Mouse (Mus musculus) adrenal gland, postnatal 25 days (tissue): ENCODE measurements around the gene Tll2. TPM values are rescaled to one million over a fixed set of nuclear protein-coding genes. Genes with fewer than 3 reads are reported as not detected.

Experiments used
- DNase-seq: peaks from one replicate; pipeline ENCODE4 v3.0.0; 2021; ENCODE audit warnings: mixed read lengths
- long read RNA-seq: library from polyadenylated mRNA; stranded (forward); transcript quantifications from one replicate; pipeline ENCODE4 v2.0.0, GENCODE M21; 2021
- total RNA-seq: library from RNA; stranded (reverse); gene quantifications from 2 replicates; pipeline ENCODE4 v1.2.3, GENCODE M21; 2021

Gene Tll2
- total RNA-seq = 0.15 TPM in 1 of 2 replicates, not detected in the other
- long read RNA-seq = 0 reads

DNA sequence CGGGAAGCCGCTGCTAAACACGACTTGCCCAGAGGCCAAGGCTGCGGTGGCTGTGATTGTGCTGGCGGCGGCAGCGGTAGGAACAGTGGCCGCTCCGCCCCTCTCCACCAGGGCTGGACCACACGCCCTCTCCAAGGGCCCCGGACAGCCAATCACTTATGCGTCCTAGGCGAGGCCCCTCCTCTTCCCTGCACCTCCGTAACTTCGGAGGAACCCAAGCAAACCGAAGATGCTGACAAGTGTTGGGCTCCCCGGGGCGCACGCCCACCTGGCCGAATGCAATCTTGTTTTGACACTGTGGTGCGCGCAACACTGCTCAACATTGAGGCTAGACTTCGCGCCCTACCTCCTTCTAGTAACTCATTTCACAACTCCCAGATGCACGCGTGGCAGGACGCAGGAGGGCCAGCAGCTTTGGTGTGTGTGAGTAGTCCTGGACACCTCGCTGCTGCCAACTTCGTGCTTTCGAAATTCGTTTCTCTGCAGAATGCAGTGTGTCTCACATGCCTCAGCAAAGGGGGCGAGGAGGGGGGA is at the start of gene Tll2:
TSS of gene Tll2 (minus strand) at position 25 of the 534 bp plus-strand sequence.
- peak; percentile 74 for DNase-seq

DNA sequence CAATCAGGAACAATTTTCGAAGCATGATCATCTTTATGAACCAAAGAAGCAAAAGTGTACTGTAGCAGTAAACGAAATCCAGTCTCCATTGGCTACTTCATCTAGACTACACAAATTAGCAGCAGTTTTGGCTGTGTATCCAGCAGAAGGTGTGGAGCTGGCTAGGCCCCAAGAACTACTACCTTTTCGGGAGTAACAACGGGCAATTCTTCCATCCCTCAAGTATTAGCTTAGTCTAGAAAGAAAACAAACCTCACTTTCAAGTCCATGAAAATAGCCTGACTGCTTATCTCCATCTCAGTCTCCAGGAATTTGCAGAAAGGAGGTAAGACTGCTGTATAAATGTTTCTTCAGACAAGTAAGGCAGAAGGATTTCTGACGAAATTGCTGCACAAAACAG is 47.9 kb upstream of the Tll2 start:
- DNase-seq = no peak

DNA sequence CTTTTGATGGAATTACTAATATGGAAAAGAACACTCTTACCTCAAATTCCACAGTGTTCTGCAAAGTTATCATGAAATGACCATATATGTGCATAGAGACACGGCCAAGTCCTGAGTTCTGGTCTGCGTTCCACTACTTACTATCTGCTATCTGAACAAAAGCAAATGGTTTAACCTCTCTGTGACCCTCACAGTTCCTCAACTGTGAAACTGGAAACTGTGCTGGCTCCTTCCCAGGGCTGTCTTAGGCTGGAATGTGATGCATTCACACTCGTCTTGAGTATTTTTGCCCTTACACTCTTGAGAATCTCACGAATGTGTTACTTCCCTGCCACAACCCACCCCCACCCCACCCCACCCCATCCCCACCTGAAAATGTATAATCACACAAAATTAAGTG is 42.3 kb upstream of the Tll2 start:
- no peak for DNase-seq

DNA sequence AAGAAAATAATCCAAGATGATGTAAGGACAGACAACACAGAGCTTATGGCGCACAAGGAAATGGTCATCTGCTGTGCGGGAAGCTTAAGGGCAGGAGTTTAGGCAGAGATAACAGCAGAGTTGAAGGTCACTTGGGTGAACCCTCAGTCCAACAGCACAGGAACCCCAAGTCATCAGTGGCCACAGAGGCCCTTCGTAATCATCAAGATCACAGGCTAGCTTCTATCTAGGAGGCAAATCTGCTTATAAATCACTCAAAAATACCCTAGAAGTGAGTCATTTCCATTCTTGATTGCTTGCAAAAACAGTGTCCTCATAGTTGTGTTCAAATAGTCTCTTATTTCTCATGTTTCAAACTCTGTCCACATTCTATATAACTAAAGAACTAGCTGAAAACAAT is 41.6 kb upstream of the Tll2 start:
- no peak for DNase-seq

DNA sequence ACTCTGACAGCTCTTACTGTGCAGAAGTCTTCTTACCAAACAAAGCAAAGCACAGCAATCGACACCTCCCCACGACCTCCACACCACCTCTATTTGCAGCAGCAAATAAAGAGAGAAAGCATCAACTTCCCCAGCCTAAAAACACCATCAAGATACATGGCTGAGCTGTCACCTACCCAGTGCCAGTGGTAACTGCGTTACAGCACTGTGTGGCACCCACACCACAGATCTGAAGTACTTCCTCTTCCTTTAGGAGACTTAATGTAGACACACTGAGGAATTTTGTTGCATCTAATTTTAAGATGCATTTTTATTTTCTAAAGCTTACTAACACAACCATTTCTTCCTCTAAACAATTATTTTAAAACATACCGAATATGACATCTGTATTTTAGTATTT is 39.6 kb upstream of the Tll2 start:
- no peak for DNase-seq

DNA sequence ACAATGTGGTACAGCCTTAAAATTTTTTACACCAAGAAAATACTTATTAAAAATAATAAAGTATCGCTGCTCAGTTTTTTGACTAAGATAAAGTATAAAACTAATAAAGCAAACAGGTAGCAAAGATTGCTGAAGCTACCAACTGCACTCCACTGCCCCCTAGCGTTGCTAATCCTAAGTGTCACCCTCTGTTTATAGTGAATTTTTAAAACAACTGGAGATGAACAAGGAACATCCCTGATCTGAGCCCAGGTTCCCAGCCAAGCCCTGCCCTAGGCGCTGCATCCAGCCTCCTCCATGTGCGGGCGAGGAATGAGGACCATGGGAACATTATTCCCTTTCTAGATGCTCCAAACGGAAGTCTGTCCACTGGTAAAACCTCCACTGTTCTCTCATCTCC is 37.9 kb upstream of the Tll2 start:
- DNase-seq = peak; percentile 39

DNA sequence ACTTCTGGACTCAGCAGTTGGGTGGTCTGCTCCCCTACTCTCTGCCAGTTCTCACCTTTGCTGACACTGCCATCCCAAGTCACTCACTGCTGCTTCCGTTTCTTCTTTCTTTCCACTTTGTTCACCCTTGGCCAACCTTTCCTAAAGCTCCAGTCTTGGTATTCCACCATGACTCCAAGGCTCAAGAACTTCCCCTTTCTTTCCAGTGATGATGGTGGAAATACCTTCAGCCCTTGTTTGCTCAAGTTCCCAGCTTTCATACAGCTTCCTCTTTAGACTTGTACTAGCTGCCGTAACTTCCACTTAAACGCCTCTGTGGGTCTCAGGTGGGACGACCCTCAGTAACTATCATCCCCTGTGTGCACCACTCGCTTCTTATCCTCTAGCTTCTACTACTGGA is 35.4 kb upstream of the Tll2 start:
- DNase-seq = no peak

DNA sequence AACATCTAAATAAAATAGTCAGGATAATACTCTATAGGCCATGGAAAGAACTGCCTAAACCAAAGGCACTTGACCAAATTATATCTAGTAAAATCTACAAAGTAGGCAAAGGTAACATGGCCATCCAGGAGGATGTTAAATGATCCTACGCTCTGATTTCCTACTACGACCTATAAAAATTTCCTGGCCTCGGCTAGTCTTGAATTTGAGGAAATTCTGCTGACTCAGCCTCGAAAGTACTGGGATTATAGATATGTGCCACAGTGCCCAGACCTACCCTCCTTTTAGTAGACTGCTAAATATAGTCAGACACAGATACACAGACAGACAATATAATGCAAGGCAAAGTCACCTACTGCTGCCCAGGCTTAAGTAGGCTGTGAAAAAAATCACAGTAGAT is 27.1 kb upstream of the Tll2 start:
- no peak for DNase-seq

DNA sequence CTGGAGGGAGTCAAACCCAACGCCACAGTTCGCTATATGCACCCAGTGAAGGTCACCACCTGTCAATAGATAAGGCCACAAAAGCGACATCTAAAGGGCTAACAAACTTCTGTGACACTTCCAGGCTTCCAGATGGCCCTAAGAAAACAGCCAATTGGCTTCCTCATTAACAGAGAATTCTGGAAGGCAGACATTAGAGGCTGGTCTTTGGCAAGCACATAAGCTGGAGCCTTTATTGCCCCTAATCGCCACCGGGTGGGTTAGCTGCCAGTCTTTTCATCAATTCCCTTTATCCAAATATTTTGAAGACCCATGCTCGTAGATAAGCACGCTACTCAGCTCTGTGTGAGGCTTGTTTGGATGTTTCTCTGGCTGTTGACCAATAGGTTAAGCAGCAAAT is 1.7 kb upstream of the Tll2 start:
- no peak for DNase-seq

DNA sequence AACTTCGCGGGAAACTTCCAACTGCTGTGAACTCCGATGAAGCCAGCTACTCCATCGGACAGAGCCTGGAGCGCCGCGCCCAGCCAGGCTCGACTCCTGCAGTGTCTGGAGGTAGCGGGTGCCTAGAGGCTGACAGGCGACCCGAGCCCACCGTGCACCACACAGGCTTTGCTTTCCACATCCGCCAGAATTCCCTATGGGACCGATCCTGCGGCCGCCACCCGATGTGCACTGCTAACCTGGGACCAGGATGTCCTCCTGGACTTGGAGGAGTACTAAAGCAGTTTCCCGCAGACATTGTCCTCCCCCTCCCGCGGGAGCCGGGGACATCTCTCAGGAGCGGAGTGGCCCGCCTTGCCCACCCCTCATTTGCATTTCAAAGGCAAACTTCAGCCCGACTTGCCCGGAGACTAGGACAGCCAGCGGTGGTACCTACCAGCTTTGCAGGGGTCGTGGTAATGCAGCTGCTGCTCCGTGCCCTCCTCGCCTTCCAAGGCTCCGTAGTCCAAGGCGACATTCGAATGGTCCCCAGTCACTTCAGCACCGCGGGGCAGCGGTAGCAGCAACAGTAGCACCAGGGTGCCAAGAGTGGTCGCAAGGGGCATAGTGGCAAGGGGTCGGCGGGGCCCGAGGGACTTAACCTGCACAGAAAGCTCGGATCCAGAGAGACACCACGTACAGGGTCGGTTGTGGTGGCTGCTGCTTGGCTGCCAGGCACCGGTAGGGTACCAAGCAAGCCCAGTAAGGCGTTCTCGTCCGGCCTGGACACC is 409 bp downstream of the Tll2 start:
- DNase-seq = no peak

DNA sequence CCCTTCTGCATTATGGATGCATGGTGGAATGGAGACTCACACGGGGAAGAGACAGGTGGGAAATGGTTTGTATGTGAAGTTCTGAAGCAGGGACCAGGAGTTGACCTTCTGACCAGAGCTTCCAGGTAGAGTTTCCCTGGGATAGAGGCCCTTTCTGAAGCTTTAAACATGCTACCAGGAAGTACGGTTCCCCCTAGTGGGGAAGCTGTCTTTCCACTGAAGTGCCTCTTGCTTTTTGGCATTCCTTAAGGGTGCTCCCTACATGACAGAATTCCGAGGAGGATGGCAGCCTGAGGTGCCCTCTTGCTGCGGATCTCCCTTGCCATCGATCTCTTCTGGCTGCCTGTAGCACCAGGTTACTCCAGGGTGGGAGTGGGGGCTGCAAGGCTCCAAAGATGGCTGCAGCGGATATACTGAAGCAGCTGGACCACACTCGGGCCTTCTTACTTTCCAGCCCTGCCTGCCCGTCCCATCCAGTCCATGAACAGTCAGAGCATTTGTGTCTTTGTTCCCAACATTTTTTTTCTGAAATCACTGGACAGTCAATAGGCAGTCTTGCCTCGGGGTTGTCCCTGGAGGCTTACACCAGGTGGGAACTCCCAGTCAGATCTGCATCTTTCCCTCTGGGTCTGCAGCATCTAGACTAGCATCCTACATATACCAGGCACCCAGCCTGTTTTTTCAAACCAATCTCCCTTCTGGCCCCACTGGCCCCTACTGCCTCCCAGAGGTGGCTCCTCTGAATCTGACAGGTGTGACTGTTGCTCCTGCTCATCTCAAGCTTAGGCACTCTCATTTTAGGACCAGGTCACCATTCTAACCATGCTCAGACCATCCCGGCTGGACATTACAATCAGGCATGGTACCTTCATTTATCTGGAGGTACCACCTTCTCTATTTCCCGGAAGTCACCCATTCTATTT is 2.2 kb downstream of the Tll2 start:
- no peak for DNase-seq

DNA sequence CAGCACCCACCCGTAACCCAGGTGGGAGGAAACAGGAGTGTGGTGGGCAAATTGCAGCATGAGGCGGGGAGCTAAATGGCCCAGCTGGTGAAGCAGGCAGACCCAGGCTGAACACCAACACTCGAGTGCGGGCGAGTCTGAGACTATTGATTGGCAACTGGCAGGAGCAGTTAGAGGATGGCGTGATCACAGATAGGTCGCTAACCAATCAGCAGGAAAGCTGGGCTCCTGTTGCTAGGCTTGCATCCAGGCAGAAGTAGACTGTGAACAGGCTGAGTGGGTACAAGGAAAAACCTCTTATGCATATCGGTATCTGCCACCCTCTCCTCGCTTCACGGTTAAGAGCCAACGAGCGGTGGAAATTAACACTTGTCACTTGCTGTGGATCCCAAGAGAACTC is 9.0 kb downstream of the Tll2 start:
- DNase-seq = no peak

DNA sequence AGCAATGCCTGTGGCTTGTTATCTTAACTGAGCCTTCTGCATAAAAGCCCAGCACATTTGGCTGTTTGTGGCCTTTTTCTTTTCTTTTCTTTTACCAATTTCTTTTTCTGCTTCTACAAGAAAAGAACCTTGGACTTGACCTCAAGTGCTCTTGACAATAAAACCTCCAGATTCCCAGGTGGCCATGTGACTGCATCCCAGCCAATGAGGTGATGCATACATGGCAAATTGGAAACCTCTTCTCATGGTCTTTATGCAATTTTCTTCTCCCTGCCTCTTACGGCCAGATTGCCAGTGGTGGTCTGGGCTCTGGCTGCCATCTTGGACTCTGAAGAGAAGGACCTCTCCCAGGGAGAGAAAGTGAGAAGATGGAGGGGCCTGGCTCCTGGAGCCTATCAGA is 13.3 kb downstream of the Tll2 start:
- DNase-seq = no peak

DNA sequence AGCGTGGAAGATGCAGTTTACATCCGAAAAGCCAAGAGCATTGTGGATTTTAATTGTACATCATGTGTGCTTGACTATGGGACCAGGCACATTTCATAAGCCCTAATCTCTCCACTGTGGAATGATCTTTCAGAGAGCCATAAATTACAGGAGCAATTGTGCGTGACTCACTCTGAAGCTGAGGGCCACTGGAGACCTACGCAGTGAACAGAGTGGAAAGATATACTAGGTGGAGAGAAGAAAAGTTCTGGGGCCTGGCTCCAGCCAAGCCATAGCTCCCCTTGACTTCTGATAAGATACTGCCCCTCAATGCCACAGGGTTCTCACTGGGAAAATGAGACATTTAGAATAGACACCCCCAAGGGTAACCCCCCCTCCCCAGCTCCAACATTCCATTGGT is 13.7 kb downstream of the Tll2 start:
- DNase-seq = peak; percentile 3

DNA sequence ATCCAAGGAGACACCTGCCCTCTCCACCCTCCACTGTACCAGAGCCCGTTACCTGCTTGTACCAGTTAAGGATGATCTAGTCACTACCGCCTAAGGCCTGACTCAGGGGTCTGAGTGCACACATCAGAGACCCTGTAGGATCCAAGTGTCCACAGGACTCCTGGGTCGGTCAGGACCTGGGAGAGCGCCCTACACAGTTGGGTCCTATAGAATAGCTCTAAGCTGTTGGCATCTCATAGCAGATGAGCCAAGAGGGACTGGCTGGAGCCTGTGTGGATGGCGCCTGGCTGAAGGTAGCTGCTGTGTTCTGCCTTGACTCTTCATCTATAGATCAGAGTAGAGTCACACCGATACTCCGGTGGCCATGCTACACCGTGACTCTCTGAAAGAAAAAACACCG is 14.9 kb downstream of the Tll2 start:
- DNase-seq = no peak

DNA sequence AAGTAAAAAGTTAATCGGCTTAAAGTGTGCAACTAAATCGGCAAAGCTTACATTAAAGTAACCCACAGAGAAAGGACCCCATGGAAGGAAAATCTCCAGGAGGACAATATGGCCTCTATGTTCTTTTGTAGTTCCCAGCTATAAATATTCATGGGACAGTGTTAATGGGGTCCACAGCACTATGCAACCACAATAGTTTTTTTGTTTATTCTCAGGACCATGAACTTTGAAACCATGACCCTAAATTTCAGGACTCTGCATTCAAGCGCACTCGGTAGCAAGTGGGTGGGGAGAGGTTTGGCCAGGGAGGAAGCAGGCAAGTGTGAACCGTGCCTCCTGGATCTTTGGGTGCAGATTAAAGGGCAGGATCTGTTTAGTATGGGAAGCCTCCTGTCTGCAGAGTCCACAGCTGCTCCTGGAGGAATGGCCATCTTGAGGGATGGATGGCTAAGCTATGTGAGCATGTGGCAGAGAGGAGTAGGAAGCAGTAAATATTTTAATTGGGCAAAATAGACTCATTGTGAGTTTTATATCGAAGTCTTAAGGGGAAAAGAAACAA is 15.7 kb downstream of the Tll2 start:
- DNase-seq = no peak

DNA sequence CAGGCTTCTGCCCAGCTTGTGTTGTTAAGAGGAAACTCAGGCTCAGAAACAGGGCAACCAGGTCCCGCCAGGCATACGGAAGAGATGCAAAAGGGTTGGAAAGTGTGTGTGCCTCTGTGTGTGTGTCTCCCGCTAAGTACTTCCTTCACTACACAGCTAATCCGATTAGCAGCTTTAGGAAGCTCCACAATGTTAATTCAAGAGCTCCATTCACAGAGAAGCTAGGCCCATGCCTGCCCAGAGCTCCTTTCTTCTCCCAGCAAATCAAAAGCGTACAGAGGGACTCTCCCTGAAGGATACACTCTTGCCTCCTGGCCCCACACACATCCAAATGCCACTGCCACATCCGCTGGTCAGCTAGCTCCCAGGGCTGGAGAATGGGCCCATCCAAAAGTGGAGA is 29.3 kb downstream of the Tll2 start:
- no peak for DNase-seq

DNA sequence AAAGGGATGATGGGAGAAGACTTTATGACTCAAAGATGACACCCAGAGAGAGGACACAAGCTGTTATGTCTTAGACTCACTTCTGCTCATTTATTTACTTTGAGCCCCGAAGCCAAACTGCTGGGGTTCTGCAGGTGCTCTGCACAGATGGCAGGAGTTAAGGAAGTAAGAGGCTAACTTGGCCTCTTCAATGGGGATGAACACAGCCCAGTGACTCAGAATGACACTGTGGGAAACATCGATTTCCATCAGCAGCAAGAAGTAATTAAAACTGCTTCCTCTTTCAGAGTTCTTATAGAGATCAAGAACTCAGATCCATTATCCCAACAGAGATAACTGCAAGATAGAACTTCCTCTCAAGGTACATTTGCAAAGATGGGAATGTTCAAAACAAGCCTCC is 29.8 kb downstream of the Tll2 start:
- DNase-seq = no peak

DNA sequence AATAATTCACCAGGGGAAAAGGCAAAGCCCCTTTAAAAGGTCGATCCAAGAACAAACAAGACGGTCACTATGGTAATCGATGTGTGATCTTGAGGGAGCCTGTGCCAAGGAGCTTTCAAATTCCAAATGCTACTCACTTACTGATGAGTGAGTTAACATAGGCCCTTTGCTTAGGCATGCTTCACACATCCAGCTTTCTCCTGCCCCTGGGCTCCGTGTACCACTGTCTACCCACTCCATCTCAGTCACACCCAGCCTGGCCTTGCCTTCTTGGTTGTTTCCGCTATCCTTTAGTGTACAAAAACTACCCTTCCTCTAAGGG is 40.8 kb downstream of the Tll2 start:
- no peak for DNase-seq

DNA sequence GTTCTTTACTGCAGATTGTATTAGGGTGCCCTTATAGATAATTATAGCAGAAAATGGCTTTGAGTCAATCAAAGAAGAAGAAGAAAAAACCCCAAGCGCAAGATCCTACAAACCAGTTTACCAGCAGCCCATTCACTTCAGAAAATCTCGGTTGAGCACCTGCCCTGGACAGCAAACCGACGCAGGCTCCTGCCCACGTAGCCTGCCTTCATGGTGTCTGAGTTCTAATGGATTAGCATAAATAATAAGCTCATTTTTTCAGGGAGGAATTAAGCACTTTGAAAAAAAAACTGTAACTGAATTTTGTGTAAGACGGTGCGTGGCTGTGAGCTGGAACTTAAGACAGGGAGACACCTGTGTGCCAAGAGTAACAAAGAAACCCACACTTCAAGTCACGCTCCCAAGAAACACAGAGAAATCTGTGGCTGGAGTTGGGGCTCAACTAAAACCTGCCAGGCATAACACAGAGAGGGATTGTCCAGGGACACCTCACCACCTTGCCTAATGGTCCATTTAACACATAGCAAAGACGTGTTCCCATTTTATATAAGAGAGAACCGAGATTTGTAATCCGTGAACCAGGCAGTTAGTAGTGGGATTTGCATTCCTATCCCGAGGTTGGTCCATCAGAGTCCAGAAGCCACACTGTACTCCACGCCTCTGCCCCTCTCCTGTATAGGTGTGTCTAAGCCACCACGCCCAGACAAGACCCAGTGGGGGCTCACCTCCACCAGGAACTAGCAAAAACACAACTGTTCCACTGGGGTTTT is 41.3 kb downstream of the Tll2 start:
- no peak for DNase-seq

DNA sequence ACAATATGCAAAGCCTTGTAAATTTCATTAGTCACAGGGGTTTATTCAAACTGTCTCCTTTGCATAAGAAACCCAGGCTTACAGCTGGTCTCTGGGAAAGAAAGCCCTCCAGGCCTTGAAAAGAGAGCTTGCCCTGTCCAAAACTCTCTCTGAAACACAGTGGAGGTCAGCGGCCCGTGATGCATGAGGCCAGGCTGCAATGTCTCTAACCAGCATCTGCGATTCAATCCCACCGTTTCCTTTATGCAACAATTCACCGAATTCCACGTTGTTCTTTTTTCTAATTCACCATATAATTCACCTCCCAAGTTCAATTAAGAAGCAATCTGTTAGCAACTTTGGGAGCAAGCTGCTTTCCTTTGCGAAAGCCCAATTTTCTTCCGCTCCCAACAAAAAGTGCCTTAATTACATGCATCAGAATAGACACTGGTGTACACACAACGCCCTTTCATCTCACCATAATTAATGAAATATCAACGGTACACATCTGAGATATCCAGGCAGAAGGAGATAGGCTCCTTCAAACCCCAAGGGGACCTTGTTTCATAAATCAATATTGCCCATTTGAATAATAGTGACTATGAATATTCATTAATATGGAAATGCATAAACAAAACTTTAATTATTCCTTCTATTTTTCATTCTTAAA is 42.1 kb downstream of the Tll2 start:
- DNase-seq = no peak

DNA sequence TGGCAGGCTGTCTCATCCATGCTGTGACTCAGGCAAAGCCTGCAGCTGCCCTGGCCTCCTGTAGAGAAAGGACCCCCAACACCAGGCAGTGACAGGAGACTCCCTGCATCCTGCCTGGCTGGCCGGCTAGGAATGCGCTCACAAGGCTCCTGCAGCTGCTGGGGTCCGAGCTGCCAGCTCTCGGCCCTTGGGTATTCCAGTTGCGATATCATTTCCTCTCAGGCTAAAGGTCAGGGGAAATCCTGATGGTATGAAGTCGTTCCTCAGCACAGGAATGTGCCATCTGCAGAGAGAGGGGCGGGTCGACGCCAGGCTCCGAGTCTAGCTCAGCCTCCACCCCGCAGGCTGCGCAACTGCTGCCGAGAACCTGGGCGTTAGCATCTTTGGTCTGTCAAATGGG is 46.2 kb downstream of the Tll2 start:
- DNase-seq = no peak
